12 mouse cellular contexts compared by ENCODE assay signal in genomic region chr8:123135406-123135805, GRCm38 (mm10). TPM values are rescaled to one million over a fixed set of nuclear protein-coding genes. Genes with fewer than 3 reads are reported as not detected.
DNase-seq lines count a peak whose midpoint lies in the region; ATAC-seq and TF ChIP-seq lines count a peak whose summit lies in the region.
"Had no signal": no experiment of that assay in that cellular context is flagged by ENCODE, and none has a peak within 500 bp of the region (broad histone marks: within the 10 kb centered on the region; RNA-seq: fewer than 3 reads in every experiment).

No protein-coding gene starts in this region.

- no peaks in the 10 kb centered on the region for H3K79me2 ChIP-seq in myocyte (ENCODE audit: control insufficient read depth, insufficient read depth)

- WGBS in kidney, embryonic 14.5 days: 36% methylated on average over 7 of the region's 7 CpGs
- WGBS in forebrain, postnatal 0 days: 5% methylated on average over 7 of the region's 7 CpGs

- DNase-seq in kidney, postnatal 14 days: no peak
- DNase-seq in brain, embryonic 18.5 days (ENCODE audit: low read depth, low spot score): peak; percentile 54
- DNase-seq in forebrain, postnatal 0 days: peak; percentile 77
- no peak for DNase-seq in left cerebral cortex, adult 9 months (ENCODE audit: low spot score in 2 of 2)
- no peak for DNase-seq in cerebellum, adult 11 months
- no peak for DNase-seq in heart, postnatal 36 days
- DNase-seq: cerebellum, adult 9-10 months; gastrocnemius, postnatal 14 days; lung, postnatal 36 days had no signal

- H3K9ac ChIP-seq in kidney, embryonic 14.5 days (ENCODE audit: low read depth, low read length): no peak overlapping the region
- 0 out of 2 replicates have a peak overlapping the region, but pooled peaks have one; percentile 15 for H3K9ac ChIP-seq in forebrain, postnatal 0 days

- intact Hi-C loops in heart, postnatal 36 days (cut with DNase I): no loop called here

- no peak overlapping the region for H3K4me2 ChIP-seq in kidney, embryonic 14.5 days (replicated peaks; ENCODE audit: low read depth, low read length)
- peak overlapping the region; percentile 22; the same call in 1 of the 2 replicates for H3K4me2 ChIP-seq in forebrain, postnatal 0 days (ENCODE audit: low read depth)
- peak overlapping the region; percentile 42 for H3K4me2 ChIP-seq in myocyte (ENCODE audit: low read depth)

- TF ChIP-seq CTCF in forebrain, postnatal 0 days (IDR thresholded peaks at IDR 0.05; ENCODE audit: low read depth): no peak

- no peak for TF ChIP-seq POLR2A in myocyte (IDR thresholded peaks at IDR 0.05; ENCODE audit: insufficient read length, low read depth)

- H3K4me3 ChIP-seq in kidney, embryonic 14.5 days (ENCODE audit: low read length): no peak overlapping the region
- no peak overlapping the region for H3K4me3 ChIP-seq in forebrain, postnatal 0 days (ENCODE audit: low read depth, low read length)
- H3K4me3 ChIP-seq in myocyte: no peak overlapping the region

- 0 out of 2 replicates have a peak overlapping the region, but pooled peaks have one; percentile 24 for H3K27ac ChIP-seq in kidney, embryonic 14.5 days (ENCODE audit: low read depth, low read length)
- peak overlapping the region; percentile 85 for H3K27ac ChIP-seq in forebrain, postnatal 0 days (ENCODE audit: low read depth, low read length)

- peaks cover 15% of the 10 kb centered on the region for H3K4me1 ChIP-seq in kidney, embryonic 14.5 days (ENCODE audit: control insufficient read depth, insufficient read depth, low read length)
- H3K4me1 ChIP-seq in forebrain, postnatal 0 days (ENCODE audit: insufficient read depth): peaks cover 20% of the 10 kb centered on the region

- no peak for ATAC-seq in kidney, embryonic 14.5 days (ENCODE audit: low FRiP score, low TSS enrichment)
- ATAC-seq in forebrain, postnatal 0 days: peak; percentile 78

- H3K9me3 ChIP-seq in kidney, embryonic 14.5 days (ENCODE audit: control insufficient read depth, low read length): peaks cover 4% of the 10 kb centered on the region; the same call in 1 of the 2 replicates
- no peaks in the 10 kb centered on the region for H3K9me3 ChIP-seq in forebrain, postnatal 0 days (ENCODE audit: low read length)

- no peak overlapping the region for H3ac ChIP-seq in myocyte (ENCODE audit: control insufficient read depth, insufficient read length)

- no peaks in the 10 kb centered on the region for H3K36me3 ChIP-seq in kidney, embryonic 14.5 days (ENCODE audit: control insufficient read depth, insufficient read depth, low read length)
- no peaks in the 10 kb centered on the region for H3K36me3 ChIP-seq in forebrain, postnatal 0 days (ENCODE audit: insufficient read depth)
- H3K36me3 ChIP-seq in myocyte (ENCODE audit: control insufficient read depth, insufficient read depth): no peaks in the 10 kb centered on the region

- no peaks in the 10 kb centered on the region for H3K27me3 ChIP-seq in kidney, embryonic 14.5 days (ENCODE audit: control insufficient read depth, insufficient read depth, low read length)
- no peaks in the 10 kb centered on the region for H3K27me3 ChIP-seq in forebrain, postnatal 0 days (ENCODE audit: insufficient read depth, low read length)
- H3K27me3 ChIP-seq in myocyte (ENCODE audit: control insufficient read depth, insufficient read depth, insufficient read length): no peaks in the 10 kb centered on the region

TF ChIP-seq in myocyte, 11 proteins besides CTCF, POLR2A, EP300 and RAD21:
- TF ChIP-seq CEBPB (IDR thresholded peaks at IDR 0.05; ENCODE audit: insufficient read depth, poor library complexity, severe bottlenecking) (no peak), E2F4 (IDR thresholded peaks at IDR 0.05; ENCODE audit: insufficient read depth) (no peak), REST (IDR thresholded peaks at IDR 0.05; ENCODE audit: insufficient read depth, insufficient read length) (no peak), MAX (IDR thresholded peaks at IDR 0.05; ENCODE audit: low read depth) (no peak), SRF (IDR thresholded peaks at IDR 0.05; ENCODE audit: control insufficient read depth, insufficient read length, low read depth) (no peak)

RNA-seq across cellular contexts. Expression of gene Cpne7, which starts 18.2 kb away (rescaled TPM):
- polyA plus RNA-seq in kidney, embryonic 14.5 days (2014; fragmentation: Nextera tagmentation; extraction: Ambion mirVana): 0.11 and 0.41 TPM in 2 replicates
- total RNA-seq in forebrain, postnatal 0 days (2014; rRNA removed): 30.2 and 32.6 TPM in 2 replicates
- 13.5 and 25.0 TPM in 2 replicates for polyA plus RNA-seq in forebrain, postnatal 0 days (2015; fragmentation: Nextera tagmentation; extraction: Ambion mirVana)
- 0.16 TPM for polyA plus RNA-seq in myocyte (2012; fragmentation: generic; extraction: Trizol)
- total RNA-seq in heart, postnatal 36 days (2021): under 1 TPM; 0.35 to 0.44 TPM

RNA-seq across cellular contexts. Expression of gene Sult5a1, which starts 22.7 kb away (rescaled TPM):
- 8.3 and 8.7 TPM in 2 replicates for polyA plus RNA-seq in kidney, embryonic 14.5 days (2014; fragmentation: Nextera tagmentation; extraction: Ambion mirVana)
- total RNA-seq in forebrain, postnatal 0 days (2014; rRNA removed): 0.71 and 5.0 TPM in 2 replicates
- 0.89 and 0.96 TPM in 2 replicates for polyA plus RNA-seq in forebrain, postnatal 0 days (2015; fragmentation: Nextera tagmentation; extraction: Ambion mirVana)
- polyA plus RNA-seq in myocyte (2012; fragmentation: generic; extraction: Trizol): 0.08 TPM
- total RNA-seq in heart, postnatal 36 days (2021): under 1 TPM; 0.58 to 0.79 TPM
- polyA plus RNA-seq: G1E had no signal

RNA-seq across cellular contexts. Expression of gene Rpl13, which starts 33.3 kb away (rescaled TPM):
- 1,702 and 2,075 TPM in 2 replicates for polyA plus RNA-seq in kidney, embryonic 14.5 days (2014; fragmentation: Nextera tagmentation; extraction: Ambion mirVana)
- 2,315 and 2,714 TPM in 2 replicates for total RNA-seq in forebrain, postnatal 0 days (2014; rRNA removed)
- 944 and 1,242 TPM in 2 replicates for polyA plus RNA-seq in forebrain, postnatal 0 days (2015; fragmentation: Nextera tagmentation; extraction: Ambion mirVana)
- polyA plus RNA-seq in myocyte (2012; fragmentation: generic; extraction: Trizol): 3,059 TPM
- 100 to 1,000 TPM; 409 to 436 TPM for total RNA-seq in heart, postnatal 36 days (2021)

RNA-seq across cellular contexts. Expression of gene Dpep1, which starts 50.6 kb away (rescaled TPM):
- 0.61 and 0.99 TPM in 2 replicates for polyA plus RNA-seq in kidney, embryonic 14.5 days (2014; fragmentation: Nextera tagmentation; extraction: Ambion mirVana)
- total RNA-seq in forebrain, postnatal 0 days (2014; rRNA removed): 0.15 and 0.57 TPM in 2 replicates
- polyA plus RNA-seq in forebrain, postnatal 0 days (2015; fragmentation: Nextera tagmentation; extraction: Ambion mirVana): 0.23 and 0.46 TPM in 2 replicates
- polyA plus RNA-seq in myocyte (2012; fragmentation: generic; extraction: Trizol): 12.9 TPM
- total RNA-seq in heart, postnatal 36 days (2021): 10 to 100 TPM; 32.3 to 53.6 TPM
- polyA plus RNA-seq: G1E had no signal

Comparison
In these comparisons a context has a peak if more than half of its experiments do, and no peak if none do; other contexts are left out.
1. DNase-seq: peak in brain, embryonic 18.5 days (single experiment) and forebrain, postnatal 0 days (single experiment); none in kidney, postnatal 14 days (single experiment), left cerebral cortex, adult 9 months (0 of 2), cerebellum, adult 11 months (single experiment) and heart, postnatal 36 days (0 of 2).
2. RNA of gene Cpne7, which starts 18.2 kb away (polyA plus RNA-seq): 13.5 to 25.0 TPM in forebrain, postnatal 0 days; 0.16 TPM in myocyte (single experiment) and 0.11 to 0.41 TPM in kidney, embryonic 14.5 days; every median in the first group is over 10 times any median in the second.